Mouse (Mus musculus): Measurements from ENCODE around the gene Usp7.

- no peak for TF ChIP-seq CTCF (IDR thresholded peaks at IDR 0.05; ENCODE audit: low read depth)
- TF ChIP-seq EP300 (optimal IDR thresholded peaks at IDR 0.05), result no peak
These were observed 25.8 kb upstream of the Usp7 start for GRCm38 (mm10) chr16:8817872-8818271.
